ENCODE assay signal across 28 mouse cellular contexts in genomic region chr19:53880460-53880859, GRCm38 (mm10).
"Had no signal": no experiment of that assay in that cellular context is flagged by ENCODE, and none has a peak within 500 bp of the region (broad histone marks: within the 10 kb centered on the region; RNA-seq: fewer than 3 reads in every experiment).

No protein-coding gene starts in this region.

- H3K9ac ChIP-seq: heart, embryonic 12.5 days; hindbrain, embryonic 12.5 days; hindbrain, embryonic 14.5 days; kidney, embryonic 15.5 days; limb, embryonic 12.5 days; liver, embryonic 15.5 days had no signal

- H3K4me3 ChIP-seq: gastrocnemius, adult 2 months; heart, adult 2 months; heart, embryonic 10.5 days; heart, embryonic 12.5 days; hindbrain, embryonic 10.5 days; hindbrain, embryonic 12.5 days; kidney, embryonic 15.5 days; limb, embryonic 10.5 days; limb, embryonic 12.5 days; liver, embryonic 15.5 days had no signal

- H3K27me3 ChIP-seq: heart, embryonic 12.5 days; hindbrain, embryonic 12.5 days; kidney, embryonic 15.5 days; limb, embryonic 12.5 days; liver, embryonic 15.5 days had no signal

- DNase-seq: gastrocnemius, adult 2 months; gastrocnemius, postnatal 10 days; gastrocnemius, postnatal 25 days; heart, adult 2 months; heart, postnatal 10 days; heart, postnatal 4 days; kidney, adult 11 months; kidney, adult 2 months; kidney, adult 9 months; kidney, postnatal 14 days; kidney, postnatal 36 days; layer of hippocampus, adult 9-11 months; layer of hippocampus, postnatal 36 days; liver had no signal

- H3K4me1 ChIP-seq: heart, embryonic 10.5 days; heart, embryonic 12.5 days; hindbrain, embryonic 12.5 days had no signal

- H3K9me3 ChIP-seq: heart, embryonic 10.5 days; hindbrain, embryonic 10.5 days; hindbrain, embryonic 12.5 days; kidney, embryonic 15.5 days; limb, embryonic 10.5 days; limb, embryonic 12.5 days; liver, embryonic 15.5 days had no signal

- ATAC-seq: hindbrain, embryonic 16.5 days; inflammation-experienced regulatory T-cells, adult 6 months; intestine, embryonic 16.5 days had no signal

- H3K4me2 ChIP-seq: heart, embryonic 12.5 days; hindbrain, embryonic 12.5 days; hindbrain, embryonic 14.5 days; kidney, embryonic 15.5 days; limb, embryonic 12.5 days; liver, embryonic 11.5 days; liver, embryonic 15.5 days had no signal

- H3K36me3 ChIP-seq: heart, embryonic 10.5 days; heart, embryonic 12.5 days; hindbrain, embryonic 10.5 days; hindbrain, embryonic 12.5 days; kidney, embryonic 15.5 days; limb, embryonic 10.5 days; limb, embryonic 12.5 days; liver, embryonic 15.5 days had no signal

- H3K27ac ChIP-seq: gastrocnemius, adult 2 months; heart, adult 2 months; heart, embryonic 10.5 days; hindbrain, embryonic 10.5 days; hindbrain, embryonic 12.5 days; hindbrain, embryonic 14.5 days; kidney, embryonic 15.5 days; kidney, postnatal 0 days; limb, embryonic 10.5 days; limb, embryonic 12.5 days; liver, embryonic 15.5 days had no signal
